Mouse (Mus musculus) megakaryocyte, embryonic 14.5 days (primary cell): Measurements from ENCODE around the gene Lyrm4.

Experiments used
- FLI1 ChIP-seq: IDR thresholded peaks from 2 replicates; pipeline ENCODE4 v1.6.1; 2012; ENCODE audit warnings: low read length, inconsistent platforms, mixed read lengths
- GATA1 ChIP-seq: IDR thresholded peaks from 3 replicates; pipeline ENCODE4 v1.6.1; 2012; ENCODE audit warnings: mixed read lengths, low read length, inconsistent platforms, borderline replicate concordance

DNA sequence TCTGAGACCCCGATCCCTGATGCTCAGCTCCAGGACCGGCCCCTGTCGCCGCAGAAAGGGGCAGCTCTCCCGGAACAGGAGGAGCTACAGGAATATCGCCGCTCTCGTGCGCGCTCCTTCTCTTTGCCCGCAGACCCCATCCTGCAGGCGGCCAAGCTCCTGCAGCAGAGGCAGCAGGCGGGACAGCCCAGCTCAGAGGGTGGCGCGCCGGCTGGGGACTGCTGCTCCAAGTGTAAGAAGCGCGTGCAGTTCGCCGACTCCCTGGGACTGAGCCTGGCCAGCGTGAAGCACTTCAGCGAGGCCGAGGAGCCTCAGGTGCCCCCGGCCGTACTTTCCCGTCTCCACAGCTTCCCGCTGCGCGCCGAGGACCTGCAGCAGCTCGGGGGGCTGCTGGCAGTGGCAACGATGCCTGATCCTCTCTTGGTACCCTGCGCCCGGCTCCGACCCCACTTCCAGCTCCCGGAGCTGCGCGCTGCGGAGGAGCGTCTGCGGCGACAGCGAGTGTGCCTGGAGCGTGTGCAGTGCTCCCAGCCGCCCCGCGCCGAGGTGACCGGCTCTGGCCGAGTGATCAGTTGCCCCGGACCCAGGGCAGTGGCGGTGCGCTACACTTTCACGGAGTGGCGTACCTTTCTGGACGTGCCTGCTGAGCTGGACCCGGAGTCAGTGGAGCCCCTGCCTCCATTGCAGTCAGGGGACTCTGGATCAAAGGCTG, 148.5 kb downstream of the Lyrm4 start:
- no peak for TF ChIP-seq GATA1
- TF ChIP-seq FLI1 = no peak
